Mouse (Mus musculus) cerebellum, adult 2 months (tissue): Measurements from ENCODE around the gene Olfr71. TPM values are rescaled to one million over a fixed set of nuclear protein-coding genes. Genes with fewer than 3 reads are reported as not detected.

Experiments used
- DNase-seq, 2 experiments: peaks; one replicate each; pipeline ENCODE4 v3.0.0; 2021
- H3K27ac ChIP-seq: fragments of 200-500 bp; 2 replicates; pipeline ENCODE4 v1.5.1; 2012; ENCODE audit warnings: low read length, control low read depth, inconsistent platforms; ENCODE audit not compliant: insufficient read depth
- H3K27me3 ChIP-seq: fragments of 200-500 bp; 2 replicates; pipeline ENCODE4 v1.6.1; 2012; ENCODE audit warnings: inconsistent platforms, mild to moderate bottlenecking, low read length, moderate library complexity; ENCODE audit not compliant: control insufficient read depth, insufficient read depth
- H3K4me1 ChIP-seq: fragments of 200-500 bp; 2 replicates; pipeline ENCODE4 v1.6.1; 2011; ENCODE audit warnings: low read length; ENCODE audit not compliant: control insufficient read depth, insufficient read depth
- H3K4me3 ChIP-seq: fragments of 200-500 bp; replicated peaks from 2 replicates; pipeline ENCODE3; 2011; ENCODE audit warnings: mild to moderate bottlenecking, low read depth, low read length, control low read depth; ENCODE audit not compliant: insufficient read depth
- CTCF ChIP-seq: fragments of 200-500 bp; IDR thresholded peaks from 2 replicates; pipeline ENCODE4 v1.5.1; 2011; ENCODE audit warnings: low read depth, mild to moderate bottlenecking, control low read depth, low read length, moderate library complexity, borderline replicate concordance; ENCODE audit not compliant: insufficient read depth
- POLR2A ChIP-seq: fragments of 200-500 bp; IDR thresholded peaks from 2 replicates; pipeline ENCODE4 v1.6.1; 2011; ENCODE audit warnings: low read length, control low read depth, borderline replicate concordance; ENCODE audit not compliant: insufficient read depth
- WGBS: fragments of 180-500 bp; shearing (Covaris S2); methylation state at CpG from one replicate; pipeline ENCODE4 v1.1.7; 2018; 5-methylcytosine and 5-hydroxymethylcytosine counted together
- polyA plus RNA-seq: library from polyadenylated mRNA; depleted of rRNA; stranded (reverse); fragments of >200 nt; gene quantifications from 2 replicates; pipeline ENCODE4 v1.2.3, GENCODE M21; 2012

Olfr71 gene
- polyA plus RNA-seq, 1 experiment = not detected

- DNase-seq = no peak
- Histone ChIP-seq H3K4me1 (peaks cover 13% of the 10 kb centered on the region), H3K4me3 (no peak overlapping the region), H3K27me3 (no peaks in the 10 kb centered on the region), H3K27ac (no peak overlapping the region)
- 74% methylated on average over 6 of the region's 6 CpGs for WGBS
- TF ChIP-seq CTCF (peak; percentile 20; the same call in 1 of the 2 replicates), POLR2A (no peak)
These were observed 6.6 kb downstream of the Olfr71 start for GRCm38 (mm10) chr4:43703439-43703838.

- no peaks in the 10 kb centered on the region for H3K27me3 ChIP-seq
- 94% methylated on average over 6 of the region's 6 CpGs for WGBS
- no peak for DNase-seq
- TF ChIP-seq CTCF (no peak), POLR2A (no peak)
- H3K4me3 ChIP-seq = no peak within 1 kb of the TSS
- peaks cover 14% of the 10 kb centered on the region for H3K4me1 ChIP-seq
- H3K27ac ChIP-seq = no peak within 1 kb of the TSS
These were observed 9.3 kb downstream of the Olfr71 start, which contains the start of gene Olfr70 for GRCm38 (mm10) chr4:43700707-43701106. Gene Olfr70, minus strand, starts transcription at chr4:43700807.

- Histone ChIP-seq H3K27ac (no peak overlapping the region), H3K4me1 (peaks cover 21% of the 10 kb centered on the region), H3K4me3 (no peak overlapping the region), H3K27me3 (no peaks in the 10 kb centered on the region)
- WGBS = 22% methylated on average over 13 of the region's 13 CpGs
- no peak for TF ChIP-seq CTCF
- TF ChIP-seq POLR2A = no peak
- peak; percentile 63 to 76 for DNase-seq
These were observed 13.5 kb downstream of the Olfr71 start for GRCm38 (mm10) chr4:43696561-43696960.

- no peaks in the 10 kb centered on the region for H3K27me3 ChIP-seq
- no peak for DNase-seq
- H3K27ac ChIP-seq = no peak overlapping the region
- no peak overlapping the region for H3K4me3 ChIP-seq
- WGBS = 60% methylated on average over 9 of the region's 9 CpGs
- H3K4me1 ChIP-seq = peaks cover 27% of the 10 kb centered on the region
- TF ChIP-seq CTCF (no peak), POLR2A (no peak)
These were observed 14.8 kb downstream of the Olfr71 start for GRCm38 (mm10) chr4:43695249-43695671.

- 100% methylated on average over 1 of the region's 1 CpGs for WGBS
- TF ChIP-seq CTCF (no peak), POLR2A (no peak)
- DNase-seq = no peak
- no peak overlapping the region for H3K27ac ChIP-seq
- peaks cover 33% of the 10 kb centered on the region for H3K4me1 ChIP-seq
- H3K27me3 ChIP-seq = no peaks in the 10 kb centered on the region
- no peak overlapping the region for H3K4me3 ChIP-seq
These were observed 15.4 kb downstream of the Olfr71 start for GRCm38 (mm10) chr4:43694439-43695248.

- H3K4me3 ChIP-seq = no peak overlapping the region
- 40% methylated on average over 5 of the region's 5 CpGs for WGBS
- peaks cover 37% of the 10 kb centered on the region for H3K4me1 ChIP-seq
- peak in 1 of 2 experiments; percentile 57 for DNase-seq
- no peak overlapping the region for H3K27ac ChIP-seq
- H3K27me3 ChIP-seq = no peaks in the 10 kb centered on the region
- TF ChIP-seq POLR2A (no peak), CTCF (no peak)
These were observed 16.2 kb downstream of the Olfr71 start for GRCm38 (mm10) chr4:43693806-43694241.

- WGBS = 50% methylated on average over 5 of the region's 5 CpGs
- DNase-seq = no peak
These were observed 19.0 kb downstream of the Olfr71 start for GRCm38 (mm10) chr4:43691026-43691425.

GRCm38 (mm10) chr4:43690021-43690420 lies 20.0 kb downstream of the Olfr71 start:
- 27% methylated on average over 17 of the region's 17 CpGs for WGBS
- no peak overlapping the region for H3K4me3 ChIP-seq
- peaks cover 25% of the 10 kb centered on the region for H3K4me1 ChIP-seq
- DNase-seq = no peak
- no peak for TF ChIP-seq CTCF
- no peak for TF ChIP-seq POLR2A
- no peak overlapping the region for H3K27ac ChIP-seq
- H3K27me3 ChIP-seq = no peaks in the 10 kb centered on the region

More at GRCm38 (mm10) chr4:43691026-43691425, 19.0 kb downstream of the Olfr71 start:
- H3K27ac ChIP-seq = no peak overlapping the region
- peaks cover 25% of the 10 kb centered on the region for H3K4me1 ChIP-seq
- no peaks in the 10 kb centered on the region for H3K27me3 ChIP-seq
- no peak overlapping the region for H3K4me3 ChIP-seq
- TF ChIP-seq POLR2A (no peak), CTCF (no peak)
